Mouse (Mus musculus): ENCODE measurements at regions not wholly inside any gene's neighbourhood (a gene's known extent, or its start where the extent isn't known, plus 50 kb on each side); places are given as distances from the start of the nearest gene placed in this dataset.

DNA sequence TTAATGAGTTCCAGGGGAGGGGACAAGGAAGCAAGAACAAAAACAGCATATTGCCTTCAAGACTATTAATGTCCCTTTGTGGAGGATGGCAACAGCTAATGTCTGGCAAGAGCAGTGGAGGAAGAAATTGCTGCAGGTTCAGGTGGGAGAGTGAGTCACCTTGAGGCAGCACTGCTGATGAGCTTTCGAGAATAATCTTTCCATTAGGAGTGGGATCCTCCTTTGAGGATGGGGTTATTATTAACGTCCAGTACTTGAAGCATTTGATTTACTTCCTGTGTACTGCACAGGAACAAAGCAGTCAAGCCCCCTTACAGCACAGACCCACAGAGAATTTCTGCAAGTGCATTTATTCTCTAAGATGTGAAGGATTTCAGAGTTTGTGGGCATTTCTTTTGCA is 671.2 kb upstream of the Stxbp6 start:
- H3K27ac ChIP-seq (replicated peaks; ENCODE audit: low read depth, low read length) = no peak overlapping the region
- peak; percentile 20 for DNase-seq
- 37% methylated on average over 2 of the region's 2 CpGs for WGBS

GRCm38 (mm10) chr12:45744619-45745018 is 670.1 kb upstream of the Stxbp6 start:
- ATAC-seq (ENCODE audit: low FRiP score, low TSS enrichment) = no peak
- H3K9me3 ChIP-seq (ENCODE audit: control insufficient read depth, low read length) = no peaks in the 10 kb centered on the region
- DNase-seq = no peak

More for the DNA sequence above, 671.2 kb upstream of the Stxbp6 start:
- H3K9me3 ChIP-seq (ENCODE audit: control insufficient read depth, low read length) = no peaks in the 10 kb centered on the region
- H3K4me3 ChIP-seq (replicated peaks; ENCODE audit: low read depth, low read length) = no peak overlapping the region
- H3K9ac ChIP-seq (replicated peaks; ENCODE audit: low read length) = no peak overlapping the region
- no peaks in the 10 kb centered on the region for H3K27me3 ChIP-seq (ENCODE audit: control insufficient read depth, insufficient read depth, low read length)
- ATAC-seq (ENCODE audit: low FRiP score, low TSS enrichment) = no peak
- no peaks in the 10 kb centered on the region for H3K4me1 ChIP-seq (ENCODE audit: control insufficient read depth, insufficient read depth, low read length)
- H3K36me3 ChIP-seq (ENCODE audit: control insufficient read depth, insufficient read depth, low read length) = no peaks in the 10 kb centered on the region
- H3K4me2 ChIP-seq (ENCODE audit: low read length) = no peak overlapping the region

DNA sequence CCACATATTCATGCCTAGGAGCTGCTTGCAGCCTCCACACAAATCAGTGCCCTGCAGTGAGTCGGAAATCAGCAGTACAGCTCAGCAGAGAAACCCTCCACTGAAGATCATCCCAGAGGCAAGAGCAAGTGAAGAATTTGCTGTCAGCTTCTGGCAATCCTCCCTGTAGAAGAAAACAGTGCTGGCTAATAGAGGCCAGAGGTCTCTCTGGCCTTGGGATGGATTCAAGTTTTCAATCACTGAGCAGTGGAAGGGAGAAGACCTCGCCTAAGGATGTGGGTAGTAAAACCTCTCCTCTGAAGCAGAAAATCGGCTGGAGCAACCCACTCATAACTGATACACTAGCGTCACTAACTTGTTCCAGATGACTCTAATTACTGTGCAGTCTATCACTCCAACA is 659.2 kb upstream of the Stxbp6 start:
- H3K27me3 ChIP-seq (ENCODE audit: control insufficient read depth, insufficient read depth, low read length) = no peaks in the 10 kb centered on the region
- H3K4me3 ChIP-seq (replicated peaks; ENCODE audit: low read depth, low read length) = no peak overlapping the region
- 75% methylated on average over 4 of the region's 4 CpGs for WGBS
- H3K4me2 ChIP-seq (ENCODE audit: low read length) = no peak overlapping the region
- no peaks in the 10 kb centered on the region for H3K4me1 ChIP-seq (ENCODE audit: control insufficient read depth, insufficient read depth, low read length)
- no peaks in the 10 kb centered on the region for H3K9me3 ChIP-seq (ENCODE audit: control insufficient read depth, low read length)
- DNase-seq (no peak), ATAC-seq (ENCODE audit: low FRiP score, low TSS enrichment) (no peak)
- no peak overlapping the region for H3K27ac ChIP-seq (replicated peaks; ENCODE audit: low read depth, low read length)
- no peak overlapping the region for H3K9ac ChIP-seq (replicated peaks; ENCODE audit: low read length)
- H3K36me3 ChIP-seq (ENCODE audit: control insufficient read depth, insufficient read depth, low read length) = no peaks in the 10 kb centered on the region

More at GRCm38 (mm10) chr12:45744619-45745018, 670.1 kb upstream of the Stxbp6 start:
- WGBS = 89% methylated on average over 2 of the region's 2 CpGs
- Histone ChIP-seq H3K9ac (replicated peaks; ENCODE audit: low read length) (no peak overlapping the region), H3K27me3 (ENCODE audit: control insufficient read depth, insufficient read depth, low read length) (no peaks in the 10 kb centered on the region), H3K36me3 (ENCODE audit: control insufficient read depth, insufficient read depth, low read length) (no peaks in the 10 kb centered on the region), H3K4me3 (replicated peaks; ENCODE audit: low read depth, low read length) (no peak overlapping the region), H3K4me1 (ENCODE audit: control insufficient read depth, insufficient read depth, low read length) (no peaks in the 10 kb centered on the region), H3K27ac (replicated peaks; ENCODE audit: low read depth, low read length) (no peak overlapping the region), H3K4me2 (ENCODE audit: low read length) (no peak overlapping the region)

- Histone ChIP-seq H3K4me2 (ENCODE audit: low read length) (no peak overlapping the region), H3K27ac (replicated peaks; ENCODE audit: low read depth, low read length) (no peak overlapping the region), H3K4me3 (replicated peaks; ENCODE audit: low read depth, low read length) (no peak overlapping the region), H3K4me1 (ENCODE audit: control insufficient read depth, insufficient read depth, low read length) (no peaks in the 10 kb centered on the region), H3K9me3 (ENCODE audit: control insufficient read depth, low read length) (no peaks in the 10 kb centered on the region), H3K9ac (replicated peaks; ENCODE audit: low read length) (no peak overlapping the region), H3K27me3 (ENCODE audit: control insufficient read depth, insufficient read depth, low read length) (no peaks in the 10 kb centered on the region), H3K36me3 (ENCODE audit: control insufficient read depth, insufficient read depth, low read length) (no peaks in the 10 kb centered on the region)
- no peak for ATAC-seq (ENCODE audit: low FRiP score, low TSS enrichment)
- DNase-seq = no peak
- WGBS = 84% methylated on average over 5 of the region's 5 CpGs
Observed at GRCm38 (mm10) chr12:45724565-45725370, 650.3 kb upstream of the Stxbp6 start.

GRCm38 (mm10) chr12:45711351-45711750 is 636.8 kb upstream of the Stxbp6 start:
- Histone ChIP-seq H3K4me3 (replicated peaks; ENCODE audit: low read depth, low read length) (no peak overlapping the region), H3K36me3 (ENCODE audit: control insufficient read depth, insufficient read depth, low read length) (no peaks in the 10 kb centered on the region), H3K9ac (replicated peaks; ENCODE audit: low read length) (no peak overlapping the region), H3K4me2 (ENCODE audit: low read length) (no peak overlapping the region), H3K4me1 (ENCODE audit: control insufficient read depth, insufficient read depth, low read length) (no peaks in the 10 kb centered on the region), H3K27me3 (ENCODE audit: control insufficient read depth, insufficient read depth, low read length) (no peaks in the 10 kb centered on the region), H3K9me3 (ENCODE audit: control insufficient read depth, low read length) (no peaks in the 10 kb centered on the region), H3K27ac (replicated peaks; ENCODE audit: low read depth, low read length) (no peak overlapping the region)
- no peak for DNase-seq
- ATAC-seq (ENCODE audit: low FRiP score, low TSS enrichment) = no peak

DNA sequence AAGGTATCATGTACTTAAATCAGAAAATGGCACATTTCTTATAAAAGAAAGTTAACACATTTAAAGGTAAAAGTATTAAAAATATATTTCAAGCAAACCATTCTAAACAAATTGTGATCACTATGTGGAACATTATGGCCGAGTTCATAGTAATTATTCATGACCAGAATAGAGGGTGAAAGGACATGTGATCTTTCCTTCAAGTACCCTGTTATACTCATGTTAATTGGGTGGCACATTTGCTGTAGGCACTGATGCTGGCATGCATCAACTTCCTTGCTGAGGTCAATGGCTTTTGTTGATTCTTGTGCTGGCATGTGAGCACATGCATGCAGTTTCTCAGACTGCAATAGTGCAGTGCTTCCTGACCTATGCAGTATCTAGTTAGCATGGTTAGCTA is 636.3 kb upstream of the Stxbp6 start:
- Histone ChIP-seq H3K4me2 (ENCODE audit: low read length) (no peak overlapping the region), H3K4me1 (ENCODE audit: control insufficient read depth, insufficient read depth, low read length) (no peaks in the 10 kb centered on the region), H3K36me3 (ENCODE audit: control insufficient read depth, insufficient read depth, low read length) (no peaks in the 10 kb centered on the region), H3K27me3 (ENCODE audit: control insufficient read depth, insufficient read depth, low read length) (no peaks in the 10 kb centered on the region), H3K27ac (replicated peaks; ENCODE audit: low read depth, low read length) (no peak overlapping the region), H3K9me3 (ENCODE audit: control insufficient read depth, low read length) (no peaks in the 10 kb centered on the region), H3K9ac (replicated peaks; ENCODE audit: low read length) (no peak overlapping the region), H3K4me3 (replicated peaks; ENCODE audit: low read depth, low read length) (no peak overlapping the region)
- no peak; the same call in 1 of the 2 replicates for ATAC-seq (ENCODE audit: low FRiP score, low TSS enrichment)
- 67% methylated on average over 1 of the region's 1 CpGs for WGBS
- DNase-seq = no peak

- Histone ChIP-seq H3K9ac (replicated peaks; ENCODE audit: low read length) (no peak overlapping the region), H3K9me3 (ENCODE audit: control insufficient read depth, low read length) (no peaks in the 10 kb centered on the region), H3K27me3 (ENCODE audit: control insufficient read depth, insufficient read depth, low read length) (no peaks in the 10 kb centered on the region), H3K4me3 (replicated peaks; ENCODE audit: low read depth, low read length) (no peak overlapping the region), H3K36me3 (ENCODE audit: control insufficient read depth, insufficient read depth, low read length) (no peaks in the 10 kb centered on the region), H3K4me2 (ENCODE audit: low read length) (no peak overlapping the region), H3K4me1 (ENCODE audit: control insufficient read depth, insufficient read depth, low read length) (no peaks in the 10 kb centered on the region), H3K27ac (replicated peaks; ENCODE audit: low read depth, low read length) (no peak overlapping the region)
- DNase-seq (no peak), ATAC-seq (ENCODE audit: low FRiP score, low TSS enrichment) (no peak)
- WGBS = 81% methylated on average over 1 of the region's 1 CpGs
Observed at GRCm38 (mm10) chr12:45689291-45689690, 614.8 kb upstream of the Stxbp6 start.

DNA sequence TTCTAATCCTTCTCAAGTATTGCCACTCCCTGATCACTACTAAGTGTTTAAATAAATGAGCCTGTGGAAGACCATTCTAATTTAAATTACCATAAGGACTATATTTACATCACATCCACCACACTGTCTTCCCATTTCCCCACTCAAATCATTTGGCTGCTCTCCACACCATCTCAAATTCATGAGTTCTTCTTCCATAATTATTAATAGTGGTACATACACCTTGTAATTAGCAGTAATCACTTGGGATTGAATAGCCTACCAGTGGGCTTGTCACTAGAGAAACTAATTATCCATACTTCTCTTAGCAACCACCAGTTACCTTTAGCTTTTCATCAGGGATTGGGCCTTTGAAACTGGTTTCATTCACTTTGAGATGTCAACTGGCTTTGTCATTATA is 612.3 kb upstream of the Stxbp6 start:
- Histone ChIP-seq H3K27ac (replicated peaks; ENCODE audit: low read depth, low read length) (no peak overlapping the region), H3K9me3 (ENCODE audit: control insufficient read depth, low read length) (no peaks in the 10 kb centered on the region), H3K27me3 (ENCODE audit: control insufficient read depth, insufficient read depth, low read length) (no peaks in the 10 kb centered on the region), H3K4me2 (ENCODE audit: low read length) (no peak overlapping the region), H3K9ac (replicated peaks; ENCODE audit: low read length) (no peak overlapping the region), H3K4me1 (ENCODE audit: control insufficient read depth, insufficient read depth, low read length) (no peaks in the 10 kb centered on the region), H3K4me3 (replicated peaks; ENCODE audit: low read depth, low read length) (no peak overlapping the region), H3K36me3 (ENCODE audit: control insufficient read depth, insufficient read depth, low read length) (no peaks in the 10 kb centered on the region)
- ATAC-seq (ENCODE audit: low FRiP score, low TSS enrichment) = no peak
- no peak for DNase-seq

GRCm38 (mm10) chr12:45672361-45672760 is 597.9 kb upstream of the Stxbp6 start:
- H3K4me1 ChIP-seq (ENCODE audit: control insufficient read depth, insufficient read depth, low read length) = peaks cover 24% of the 10 kb centered on the region
- H3K27ac ChIP-seq (replicated peaks; ENCODE audit: low read depth, low read length) = peak overlapping the region; percentile 84
- H3K36me3 ChIP-seq (ENCODE audit: control insufficient read depth, insufficient read depth, low read length) = no peaks in the 10 kb centered on the region
- WGBS = 48% methylated on average over 3 of the region's 3 CpGs
- H3K4me2 ChIP-seq (ENCODE audit: low read length) = no peak overlapping the region
- H3K9me3 ChIP-seq (ENCODE audit: control insufficient read depth, low read length) = no peaks in the 10 kb centered on the region
- H3K9ac ChIP-seq (replicated peaks; ENCODE audit: low read length) = 0 out of 2 replicates have a peak overlapping the region, but pooled peaks have one; percentile 7
- no peaks in the 10 kb centered on the region for H3K27me3 ChIP-seq (ENCODE audit: control insufficient read depth, insufficient read depth, low read length)
- ATAC-seq (ENCODE audit: low FRiP score, low TSS enrichment) = no peak
- H3K4me3 ChIP-seq (replicated peaks; ENCODE audit: low read depth, low read length) = no peak overlapping the region
- DNase-seq = peak; percentile 48
